In the genomic region with DNA sequence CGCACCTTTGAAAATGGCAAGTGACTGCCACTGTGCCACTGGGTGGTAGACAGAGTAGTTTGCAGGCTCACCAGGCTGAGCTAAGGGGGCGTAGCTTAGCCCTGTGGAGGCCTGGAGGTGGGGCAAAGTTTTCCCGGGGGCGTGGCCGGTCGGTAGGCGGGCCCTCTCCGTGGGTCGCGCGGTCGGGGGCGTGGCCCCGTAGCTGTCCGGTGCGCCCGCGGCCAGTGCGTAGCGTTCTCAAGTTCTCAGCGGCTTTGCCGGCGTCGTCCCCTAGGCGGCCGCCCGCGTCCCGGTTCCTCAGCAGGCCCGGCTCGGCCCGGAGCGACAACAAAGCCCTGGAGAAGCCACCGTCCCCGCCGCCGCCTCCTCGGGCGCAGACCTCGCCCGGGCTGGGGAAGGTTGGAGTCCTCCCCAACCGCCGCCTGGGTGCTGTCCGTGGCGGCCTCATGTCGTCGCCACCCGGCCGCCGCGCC, we compare ENCODE assay signal across 8 mouse cellular contexts. TPM values are rescaled to one million over a fixed set of nuclear protein-coding genes. Genes with fewer than 3 reads are reported as not detected.
DNase-seq lines count a peak whose midpoint lies in the region; ATAC-seq and TF ChIP-seq lines count a peak whose summit lies in the region.

TSS of gene Txnrd3 (plus strand) at position 191 of the 473 bp plus-strand sequence.

- peak within 1 kb of the TSS; percentile 76; the same call in 1 of the 2 replicates for H3K27ac ChIP-seq in bone marrow, adult 2 months (ENCODE audit: control insufficient read depth, insufficient read depth, low read depth, low read length, poor library complexity)
- peak within 1 kb of the TSS; percentile 81 for H3K27ac ChIP-seq in embryonic facial prominence, embryonic 15.5 days (replicated peaks)
- peak within 1 kb of the TSS; percentile 93 for H3K27ac ChIP-seq in kidney, embryonic 14.5 days (ENCODE audit: low read depth, low read length)
- peak within 1 kb of the TSS; percentile 87 for H3K27ac ChIP-seq in limb, embryonic 15.5 days

- no peak; the same call in 1 of the 2 replicates for TF ChIP-seq POLR2A in bone marrow, adult 2 months (IDR thresholded peaks at IDR 0.05; ENCODE audit: borderline replicate concordance, control insufficient read depth, low read depth, low read length)

- no peaks in the 10 kb centered on the region for H3K27me3 ChIP-seq in embryonic facial prominence, embryonic 15.5 days
- H3K27me3 ChIP-seq in kidney, embryonic 14.5 days (ENCODE audit: control insufficient read depth, insufficient read depth, low read length) = no peaks in the 10 kb centered on the region
- no peaks in the 10 kb centered on the region for H3K27me3 ChIP-seq in limb, embryonic 15.5 days

- H3K9me3 ChIP-seq in embryonic facial prominence, embryonic 15.5 days (replicated peaks) = no peaks in the 10 kb centered on the region
- H3K9me3 ChIP-seq in kidney, embryonic 14.5 days (ENCODE audit: control insufficient read depth, low read length) = no peaks in the 10 kb centered on the region
- H3K9me3 ChIP-seq in limb, embryonic 15.5 days = no peaks in the 10 kb centered on the region

- H3K4me1 ChIP-seq in bone marrow, adult 2 months (ENCODE audit: control insufficient read depth, insufficient read depth, low read length) = no peaks in the 10 kb centered on the region; the same call in 1 of the 2 replicates
- H3K4me1 ChIP-seq in embryonic facial prominence, embryonic 15.5 days = 0 out of 2 replicates have a peak, but pooled peaks cover 3% of the 10 kb centered on the region
- peaks cover 6% of the 10 kb centered on the region; the same call in 1 of the 2 replicates for H3K4me1 ChIP-seq in kidney, embryonic 14.5 days (ENCODE audit: control insufficient read depth, insufficient read depth, low read length)
- peaks cover 10% of the 10 kb centered on the region; the same call in 1 of the 2 replicates for H3K4me1 ChIP-seq in limb, embryonic 15.5 days

- peak; percentile 90 for ATAC-seq in embryonic facial prominence, embryonic 15.5 days (ENCODE audit: insufficient number of reproducible peaks, low FRiP score, low TSS enrichment, low read depth)
- peak; percentile 91 for ATAC-seq in kidney, embryonic 14.5 days (ENCODE audit: low FRiP score, low TSS enrichment)
- peak; percentile 86 for ATAC-seq in limb, embryonic 15.5 days (ENCODE audit: insufficient number of reproducible peaks, low FRiP score, low TSS enrichment, low read depth)

- H3K9ac ChIP-seq in embryonic facial prominence, embryonic 15.5 days = peak within 1 kb of the TSS; percentile 28
- peak within 1 kb of the TSS; percentile 68 for H3K9ac ChIP-seq in kidney, embryonic 14.5 days (ENCODE audit: low read depth, low read length)
- peak within 1 kb of the TSS; percentile 55 for H3K9ac ChIP-seq in limb, embryonic 15.5 days

- DNase-seq in 416B (ENCODE audit: low read depth) = peak; percentile 92
- DNase-seq in heart, adult 9 months (ENCODE audit: low spot score in 2 of 2) = peak; percentile 91 to 94
- peak; percentile 40 to 78 for DNase-seq in monocyte, adult 2 months (ENCODE audit: low read depth in 1 of 2, low spot score in 2 of 2)
- peak; percentile 89 for DNase-seq in spleen, postnatal 36 days (ENCODE audit: low spot score in 2 of 2)

- H3K4me2 ChIP-seq in embryonic facial prominence, embryonic 15.5 days (replicated peaks) = peak within 1 kb of the TSS; percentile 80
- H3K4me2 ChIP-seq in kidney, embryonic 14.5 days (replicated peaks; ENCODE audit: low read depth, low read length) = peak within 1 kb of the TSS; percentile 85
- H3K4me2 ChIP-seq in limb, embryonic 15.5 days = peak within 1 kb of the TSS; percentile 95

- no peaks in the 10 kb centered on the region for H3K36me3 ChIP-seq in embryonic facial prominence, embryonic 15.5 days
- no peaks in the 10 kb centered on the region for H3K36me3 ChIP-seq in kidney, embryonic 14.5 days (ENCODE audit: control insufficient read depth, insufficient read depth, low read length)
- H3K36me3 ChIP-seq in limb, embryonic 15.5 days = no peaks in the 10 kb centered on the region

- no peak for TF ChIP-seq CTCF in bone marrow, adult 2 months (IDR thresholded peaks at IDR 0.05; ENCODE audit: control insufficient read depth, insufficient read depth, low read length)

- peak within 1 kb of the TSS; percentile 67 for H3K4me3 ChIP-seq in bone marrow, adult 2 months (replicated peaks; ENCODE audit: control insufficient read depth, low read depth, low read length)
- H3K4me3 ChIP-seq in embryonic facial prominence, embryonic 15.5 days (replicated peaks) = peak within 1 kb of the TSS; percentile 59
- H3K4me3 ChIP-seq in kidney, embryonic 14.5 days (ENCODE audit: low read length) = peak within 1 kb of the TSS; percentile 60
- peak within 1 kb of the TSS; percentile 76 for H3K4me3 ChIP-seq in limb, embryonic 15.5 days

- under 1% methylated on average over 51 of the region's 51 CpGs for WGBS in bone marrow, adult 2 months
- under 1% methylated on average over 51 of the region's 51 CpGs for WGBS in embryonic facial prominence, embryonic 15.5 days
- under 1% methylated on average over 42 of the region's 51 CpGs for WGBS in kidney, embryonic 14.5 days
- under 1% methylated on average over 51 of the region's 51 CpGs for WGBS in limb, embryonic 15.5 days

RNA-seq across cellular contexts. Expression of gene Txnrd3, which starts in this region (rescaled TPM):
- 1.00 and 1.1 TPM in 2 replicates for polyA plus RNA-seq in bone marrow, adult 2 months (2011; ENCODE audit: insufficient read depth, insufficient read length, low replicate concordance, missing spikeins)
- polyA plus RNA-seq in embryonic facial prominence, embryonic 15.5 days (2015; fragmentation: Nextera tagmentation; extraction: Ambion mirVana) = 8.4 and 9.3 TPM in 2 replicates
- 16.0 and 21.0 TPM in 2 replicates for polyA plus RNA-seq in kidney, embryonic 14.5 days (2014; fragmentation: Nextera tagmentation; extraction: Ambion mirVana)
- polyA plus RNA-seq in limb, embryonic 15.5 days (2015; fragmentation: Nextera tagmentation; extraction: Ambion mirVana) = 8.2 and 8.6 TPM in 2 replicates

Comparison
In these comparisons a context has a peak if more than half of its experiments do, and no peak if none do; other contexts are left out.
1. Peak in every context shown above with its lines: DNase-seq, ATAC-seq, H3K4me3 ChIP-seq and H3K27ac ChIP-seq.